ENCODE assay signal across 28 mouse cellular contexts in genomic region chr16:92376976-92377375, GRCm38 (mm10). TPM values are rescaled to one million over a fixed set of nuclear protein-coding genes. Genes with fewer than 3 reads are reported as not detected.
DNase-seq lines count a peak whose midpoint lies in the region; ATAC-seq and TF ChIP-seq lines count a peak whose summit lies in the region.
"Had no signal": no experiment of that assay in that cellular context is flagged by ENCODE, and none has a peak within 500 bp of the region (broad histone marks: within the 10 kb centered on the region; RNA-seq: fewer than 3 reads in every experiment).

No protein-coding gene starts in this region.

- H3K36me3 ChIP-seq in heart, adult 2 months (ENCODE audit: control insufficient read depth, insufficient read depth, low read length), result no peaks in the 10 kb centered on the region
- H3K36me3 ChIP-seq in lung, postnatal 0 days (ENCODE audit: insufficient read depth, low read length), result no peaks in the 10 kb centered on the region
- H3K36me3 ChIP-seq: embryonic facial prominence, embryonic 12.5 days; hindbrain, embryonic 12.5 days; liver, embryonic 13.5 days; midbrain, embryonic 13.5 days had no signal

- intact Hi-C loops in heart, adult 2 months (cut with DNase I), result no loop called here
- intact Hi-C loops in heart, postnatal 25 days (cut with DNase I), result no loop called here

- H3K9me3 ChIP-seq in lung, postnatal 0 days (ENCODE audit: low read length), result no peaks in the 10 kb centered on the region
- H3K9me3 ChIP-seq: embryonic facial prominence, embryonic 12.5 days; hindbrain, embryonic 12.5 days; liver, embryonic 13.5 days; megakaryocyte, embryonic 14.5 days; midbrain, embryonic 13.5 days had no signal

- peak; percentile 86 for TF ChIP-seq EP300 in heart, adult 2 months (IDR thresholded peaks at IDR 0.05; ENCODE audit: insufficient read depth, low read depth, low read length)
- TF ChIP-seq EP300 in lung, postnatal 0 days (IDR thresholded peaks at IDR 0.05), result no peak

- H3K4me1 ChIP-seq in heart, adult 2 months (ENCODE audit: control insufficient read depth, insufficient read depth, low read length), result no peaks in the 10 kb centered on the region
- H3K4me1 ChIP-seq in lung, postnatal 0 days (ENCODE audit: insufficient read depth, low read depth, low read length), result no peaks in the 10 kb centered on the region
- H3K4me1 ChIP-seq: megakaryocyte, embryonic 14.5 days had no signal

- no peaks in the 10 kb centered on the region for H3K79me2 ChIP-seq in heart, adult 2 months (replicated peaks; ENCODE audit: control insufficient read depth, insufficient read depth, low read length)

- DNase-seq in adrenal gland, postnatal 14 days, result peak; percentile 50
- DNase-seq in adrenal gland, adult 8-10 months, result no peak
- DNase-seq in heart, adult 2 months, result peak in 1 of 2 experiments; percentile 56
- no peak for DNase-seq in heart, postnatal 25 days (ENCODE audit: low spot score)
- DNase-seq in lung, postnatal 10 days, result peak; percentile 39
- no peak for DNase-seq in lung, postnatal 0 days (ENCODE audit: low spot score)
- no peak for DNase-seq in retina, embryonic 14.5 days (ENCODE audit: low spot score)
- DNase-seq in T-cell, adult 2 months (ENCODE audit: low spot score), result no peak
- DNase-seq: cerebellum, postnatal 25 days; gastrocnemius, postnatal 36 days; kidney, postnatal 4 days; liver, embryonic 13.5 days; lung, adult 2 months; lung, postnatal 36 days; right cerebral cortex, postnatal 14 days; spleen, adult 18-20 months had no signal

- ATAC-seq in lung, postnatal 0 days, result no peak
- ATAC-seq: forebrain, embryonic 14.5 days; intestine, postnatal 0 days; midbrain, embryonic 13.5 days had no signal

- no peak for TF ChIP-seq CTCF in heart, adult 2 months (IDR thresholded peaks at IDR 0.05)
- TF ChIP-seq CTCF in lung, postnatal 0 days (IDR thresholded peaks at IDR 0.05), result no peak

- H3K4me3 ChIP-seq in heart, adult 2 months, result no peak overlapping the region
- H3K4me3 ChIP-seq in lung, postnatal 0 days (ENCODE audit: low read depth, low read length), result no peak overlapping the region
- H3K4me3 ChIP-seq: embryonic facial prominence, embryonic 12.5 days; hindbrain, embryonic 12.5 days; liver, embryonic 13.5 days; megakaryocyte, embryonic 14.5 days; midbrain, embryonic 13.5 days had no signal

- no peak overlapping the region for H3K9ac ChIP-seq in heart, adult 2 months (ENCODE audit: low read depth, low read length)
- no peak overlapping the region for H3K9ac ChIP-seq in lung, postnatal 0 days (replicated peaks; ENCODE audit: low read depth)
- H3K9ac ChIP-seq: embryonic facial prominence, embryonic 12.5 days; hindbrain, embryonic 12.5 days; liver, embryonic 13.5 days; midbrain, embryonic 13.5 days had no signal

- H3K4me2 ChIP-seq in lung, postnatal 0 days (replicated peaks; ENCODE audit: low read depth, low read length), result no peak overlapping the region
- H3K4me2 ChIP-seq: embryonic facial prominence, embryonic 12.5 days; hindbrain, embryonic 12.5 days; liver, embryonic 13.5 days; midbrain, embryonic 13.5 days had no signal

- WGBS in heart, adult 2 months, result 69% methylated on average over 6 of the region's 6 CpGs
- WGBS in lung, postnatal 0 days, result 76% methylated on average over 6 of the region's 6 CpGs

- no peaks in the 10 kb centered on the region for H3K27me3 ChIP-seq in heart, adult 2 months (ENCODE audit: control insufficient read depth, insufficient read depth, low read length)
- H3K27me3 ChIP-seq in lung, postnatal 0 days (replicated peaks; ENCODE audit: insufficient read depth, low read length), result no peaks in the 10 kb centered on the region
- H3K27me3 ChIP-seq: hindbrain, embryonic 12.5 days; midbrain, embryonic 13.5 days had no signal

- H3K27ac ChIP-seq in heart, adult 2 months, result peak overlapping the region; percentile 28
- no peak overlapping the region for H3K27ac ChIP-seq in lung, postnatal 0 days (ENCODE audit: low read length)
- H3K27ac ChIP-seq: embryonic facial prominence, embryonic 12.5 days; hindbrain, embryonic 12.5 days; liver, embryonic 13.5 days; midbrain, embryonic 13.5 days had no signal

- TF ChIP-seq POLR2A in heart, adult 2 months (IDR thresholded peaks at IDR 0.05; ENCODE audit: insufficient read depth, low read depth, low read length), result no peak

RNA-seq across cellular contexts. Expression of gene Kcne1, which starts 17.7 kb away (rescaled TPM):
- not detected in 2 replicates for total RNA-seq in adrenal gland, postnatal 14 days (2021)
- total RNA-seq in adrenal gland, adult 8-10 months (2022), result not detected
- total RNA-seq in heart, adult 2 months (2021), result 10 to 100 TPM in 1 of 2 experiments, 1 to 10 TPM in 1; 6.9 to 11.6 TPM
- polyA plus RNA-seq in heart, adult 2 months (2012; rRNA removed), result 34.8 and 36.5 TPM in 2 replicates
- total RNA-seq in heart, postnatal 25 days (2021), result 10 to 100 TPM; 39.8 to 40.1 TPM
- polyA plus RNA-seq in lung, postnatal 0 days (2015; fragmentation: Nextera tagmentation; extraction: Ambion mirVana), result 0.14 TPM in 1 of 2 replicates, not detected in the other
- total RNA-seq: gastrocnemius, postnatal 36 days; left cerebral cortex, postnatal 36 days; monocyte, adult 5-6 weeks; neutrophil, adult 5-6 weeks had no signal
- polyA plus RNA-seq: intestine, postnatal 0 days; lung, adult 2 months; midbrain, embryonic 13.5 days had no signal

RNA-seq across cellular contexts. Expression of gene Fam243, which starts 55.7 kb away (rescaled TPM):
- not detected in 2 replicates for total RNA-seq in adrenal gland, postnatal 14 days (2021)
- under 1 TPM in 1 of 4 experiments, not detected in 3; 0.13 TPM for total RNA-seq in adrenal gland, adult 8-10 months (2022)
- 1 to 10 TPM in 1 of 2 experiments, under 1 TPM in 1; 0.78 to 1.2 TPM for total RNA-seq in heart, adult 2 months (2021)
- 0.14 and 0.20 TPM in 2 replicates for polyA plus RNA-seq in heart, adult 2 months (2012; rRNA removed)
- 1 to 10 TPM in 1 of 2 experiments, under 1 TPM in 1; 0.75 to 1.4 TPM for total RNA-seq in heart, postnatal 25 days (2021)
- polyA plus RNA-seq in lung, postnatal 0 days (2015; fragmentation: Nextera tagmentation; extraction: Ambion mirVana), result not detected in 2 replicates
- total RNA-seq: gastrocnemius, postnatal 36 days; left cerebral cortex, postnatal 36 days; monocyte, adult 5-6 weeks; neutrophil, adult 5-6 weeks had no signal
- polyA plus RNA-seq: cerebellum, adult 2 months; embryonic facial prominence, embryonic 12.5 days; heart, embryonic 14.5 days; intestine, postnatal 0 days; limb, embryonic 14.5 days; liver, embryonic 13.5 days; lung, adult 2 months; midbrain, embryonic 13.5 days had no signal

Comparison
In these comparisons a context has a peak if more than half of its experiments do, and no peak if none do; other contexts are left out.
1. DNase-seq: peak in adrenal gland, postnatal 14 days (single experiment) and lung, postnatal 10 days (single experiment); none in adrenal gland, adult 8-10 months (single experiment), heart, postnatal 25 days (single experiment), lung, postnatal 0 days (single experiment), retina, embryonic 14.5 days (single experiment) and T-cell, adult 2 months (single experiment).